Comparison of ENCODE assay signal across 8 mouse cellular contexts in the genomic region with DNA sequence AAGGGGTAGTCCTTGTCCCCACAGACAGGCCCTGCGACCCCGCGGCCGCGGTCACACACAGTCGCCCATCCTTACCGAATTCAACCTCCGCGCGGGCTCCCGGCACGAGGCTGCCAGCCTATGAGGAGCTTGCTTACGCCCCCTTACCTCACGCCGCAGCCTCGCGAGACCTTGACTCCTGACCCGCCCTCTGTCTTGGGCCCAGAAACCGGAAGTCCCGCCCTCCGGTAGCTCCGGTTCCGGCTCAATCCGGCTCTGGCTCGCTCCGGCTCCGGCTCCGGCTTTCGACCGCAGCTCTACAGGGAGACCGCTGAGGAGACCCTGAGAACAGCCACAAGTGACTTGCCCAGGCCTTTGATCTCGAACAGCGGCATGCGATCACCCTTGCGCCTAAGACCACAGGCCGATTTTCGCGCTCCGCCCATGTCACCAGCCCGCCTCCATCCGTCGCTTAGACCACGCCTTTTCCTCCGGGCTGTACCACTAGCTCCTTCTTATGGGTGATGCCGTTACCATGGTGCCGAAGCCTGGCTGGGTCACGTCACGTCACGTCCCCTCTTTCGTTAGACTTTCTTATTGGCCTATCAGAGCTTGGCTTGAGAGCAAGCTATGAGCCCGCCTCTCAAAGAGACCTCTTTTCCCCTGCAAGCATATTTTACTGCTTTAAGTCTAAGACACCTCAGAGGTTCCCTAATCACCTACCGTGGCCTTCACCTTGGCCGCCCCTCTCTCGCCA. TPM values are rescaled to one million over a fixed set of nuclear protein-coding genes. Genes with fewer than 3 reads are reported as not detected.
DNase-seq lines count a peak whose midpoint lies in the region; ATAC-seq and TF ChIP-seq lines count a peak whose summit lies in the region.

A gene (minus strand): TSS at position 454 of the 736 bp plus-strand sequence.

- intact Hi-C loops in heart, postnatal 10 days (cut with DNase I), result loop anchor here (10.0 kb wide), 1 partner anchor 349 kb away; no protein-coding TSS in a partner anchor

- H3K4me3 ChIP-seq in ES-Bruce4 (ENCODE audit: low read depth, low read length), result peak within 1 kb of the TSS; percentile 95
- H3K4me3 ChIP-seq in forebrain, embryonic 13.5 days, result peak within 1 kb of the TSS; percentile 57
- peak within 1 kb of the TSS; percentile 67 for H3K4me3 ChIP-seq in liver, postnatal 0 days (ENCODE audit: low read depth, low read length)
- H3K4me3 ChIP-seq in neural tube, embryonic 14.5 days (ENCODE audit: low read depth, low read length), result peak within 1 kb of the TSS; percentile 45

- peak within 1 kb of the TSS; percentile 63 for H3K4me2 ChIP-seq in forebrain, embryonic 13.5 days
- peak within 1 kb of the TSS; percentile 91 for H3K4me2 ChIP-seq in liver, postnatal 0 days (ENCODE audit: low read depth, low read length)
- peak within 1 kb of the TSS; percentile 58 for H3K4me2 ChIP-seq in neural tube, embryonic 14.5 days (ENCODE audit: low read depth, low read length)

- 32% methylated on average over 47 of the region's 54 CpGs for WGBS in forebrain, embryonic 13.5 days
- 24% methylated on average over 54 of the region's 54 CpGs for WGBS in large intestine, adult 2 months
- 21% methylated on average over 42 of the region's 54 CpGs for WGBS in liver, postnatal 0 days (ENCODE audit: insufficient replicate concordance)
- WGBS in neural tube, embryonic 14.5 days, result 20% methylated on average over 46 of the region's 54 CpGs

- DNase-seq in heart, postnatal 10 days, result peak; percentile 93 to 95
- peak; percentile 66 for DNase-seq in large intestine, adult 2 months (ENCODE audit: low read depth, low spot score)
- DNase-seq in liver, postnatal 0 days, result peak; percentile 91
- peak; percentile 93 for DNase-seq in testis, postnatal 10 days (ENCODE audit: low spot score)

- peak; percentile 99 for ATAC-seq in cerebellum, adult (ENCODE audit: insufficient number of reproducible peaks, low FRiP score, low TSS enrichment)
- peak; percentile 99 for ATAC-seq in forebrain, embryonic 13.5 days
- peak; percentile 98 for ATAC-seq in liver, postnatal 0 days
- ATAC-seq in neural tube, embryonic 14.5 days (ENCODE audit: low read depth), result peak; percentile 99

- no peak for TF ChIP-seq CTCF in ES-Bruce4 (IDR thresholded peaks at IDR 0.05; ENCODE audit: low read depth, low read length)
- no peak for TF ChIP-seq CTCF in liver, postnatal 0 days (IDR thresholded peaks at IDR 0.05; ENCODE audit: low read depth)

- H3K4me1 ChIP-seq in ES-Bruce4 (ENCODE audit: control insufficient read depth, insufficient read depth, low read length), result no peaks in the 10 kb centered on the region
- no peaks in the 10 kb centered on the region for H3K4me1 ChIP-seq in forebrain, embryonic 13.5 days
- H3K4me1 ChIP-seq in liver, postnatal 0 days (ENCODE audit: insufficient read depth), result no peaks in the 10 kb centered on the region
- H3K4me1 ChIP-seq in neural tube, embryonic 14.5 days (ENCODE audit: control insufficient read depth, insufficient read depth, low read length), result no peaks in the 10 kb centered on the region

- H3K36me3 ChIP-seq in ES-Bruce4 (ENCODE audit: control insufficient read depth, insufficient read depth, low read length, poor library complexity, severe bottlenecking), result peaks cover 19% of the 10 kb centered on the region
- peaks cover 9% of the 10 kb centered on the region; the same call in 1 of the 2 replicates for H3K36me3 ChIP-seq in forebrain, embryonic 13.5 days (ENCODE audit: poor library complexity, severe bottlenecking)
- H3K36me3 ChIP-seq in liver, postnatal 0 days (replicated peaks; ENCODE audit: insufficient read depth, low read length), result 0 out of 2 replicates have a peak, but pooled peaks cover 4% of the 10 kb centered on the region
- no peaks in the 10 kb centered on the region for H3K36me3 ChIP-seq in neural tube, embryonic 14.5 days (ENCODE audit: control insufficient read depth, insufficient read depth, low read length)

- no peaks in the 10 kb centered on the region for H3K27me3 ChIP-seq in ES-Bruce4 (ENCODE audit: control insufficient read depth, insufficient read depth, low read length, poor library complexity, severe bottlenecking)
- no peaks in the 10 kb centered on the region for H3K27me3 ChIP-seq in forebrain, embryonic 13.5 days
- no peaks in the 10 kb centered on the region for H3K27me3 ChIP-seq in liver, postnatal 0 days (ENCODE audit: insufficient read depth, low read length)
- H3K27me3 ChIP-seq in neural tube, embryonic 14.5 days (ENCODE audit: control insufficient read depth, insufficient read depth, low read length), result no peaks in the 10 kb centered on the region

- H3K9me3 ChIP-seq in ES-Bruce4 (replicated peaks; ENCODE audit: control insufficient read depth, insufficient read depth, low read length, poor library complexity, severe bottlenecking), result no peaks in the 10 kb centered on the region
- no peaks in the 10 kb centered on the region for H3K9me3 ChIP-seq in forebrain, embryonic 13.5 days (replicated peaks)
- no peaks in the 10 kb centered on the region for H3K9me3 ChIP-seq in liver, postnatal 0 days (ENCODE audit: low read length)
- no peaks in the 10 kb centered on the region for H3K9me3 ChIP-seq in neural tube, embryonic 14.5 days (ENCODE audit: control insufficient read depth, low read length)

- peak within 1 kb of the TSS; percentile 79 for H3K9ac ChIP-seq in ES-Bruce4 (ENCODE audit: low read depth, poor library complexity, severe bottlenecking)
- H3K9ac ChIP-seq in forebrain, embryonic 13.5 days, result peak within 1 kb of the TSS; percentile 62
- H3K9ac ChIP-seq in liver, postnatal 0 days (replicated peaks), result peak within 1 kb of the TSS; percentile 75
- peak within 1 kb of the TSS; percentile 56 for H3K9ac ChIP-seq in neural tube, embryonic 14.5 days (replicated peaks; ENCODE audit: low read depth, low read length)

- no peak for TF ChIP-seq EP300 in ES-Bruce4 (IDR thresholded peaks at IDR 0.05; ENCODE audit: insufficient read depth, low read depth, low read length)
- TF ChIP-seq EP300 in liver, postnatal 0 days (IDR thresholded peaks at IDR 0.05; ENCODE audit: low read depth), result peak; percentile 71; the same call in 1 of the 2 replicates

- H3K27ac ChIP-seq in ES-Bruce4 (ENCODE audit: insufficient read depth, low read length), result peak within 1 kb of the TSS; percentile 74
- H3K27ac ChIP-seq in forebrain, embryonic 13.5 days, result peak within 1 kb of the TSS; percentile 80
- peak within 1 kb of the TSS; percentile 89 for H3K27ac ChIP-seq in liver, postnatal 0 days (ENCODE audit: low read depth)
- peak within 1 kb of the TSS; percentile 80 for H3K27ac ChIP-seq in neural tube, embryonic 14.5 days (ENCODE audit: low read depth, low read length)

- no peak for TF ChIP-seq POLR2A in ES-Bruce4 (IDR thresholded peaks at IDR 0.05; ENCODE audit: insufficient read depth, low read length)

RNA-seq across cellular contexts. Expression of the gene that starts here (rescaled TPM):
- polyA plus RNA-seq in ES-Bruce4 (2011; ENCODE audit: insufficient read depth, insufficient read length, low read depth, missing spikeins), result 26.2 and 26.4 TPM in 2 replicates
- 36.6 and 41.5 TPM in 2 replicates for polyA plus RNA-seq in forebrain, embryonic 13.5 days (2015; fragmentation: Nextera tagmentation; extraction: Ambion mirVana)
- total RNA-seq in heart, postnatal 10 days (2021), result 1 to 10 TPM; 6.8 to 7.8 TPM
- 6.4 and 8.0 TPM in 2 replicates for polyA plus RNA-seq in large intestine, adult 2 months (2012; rRNA removed)
- polyA plus RNA-seq in liver, postnatal 0 days (2015; fragmentation: Nextera tagmentation; extraction: Ambion mirVana), result 6.8 and 7.9 TPM in 2 replicates
- polyA plus RNA-seq in neural tube, embryonic 14.5 days (2014; fragmentation: Nextera tagmentation; extraction: Ambion mirVana), result 17.3 and 17.8 TPM in 2 replicates

Comparison
In these comparisons a context has a peak if more than half of its experiments do, and no peak if none do; other contexts are left out.
1. Peak in every context shown above with its lines: DNase-seq, ATAC-seq, H3K4me3 ChIP-seq and H3K27ac ChIP-seq.
2. H3K4me3 ChIP-seq: peak in every context shown above with its lines; median percentile 95 in ES-Bruce4; 67 in liver, postnatal 0 days; 57 in forebrain, embryonic 13.5 days; 45 in neural tube, embryonic 14.5 days.